8 mouse cellular contexts compared by ENCODE assay signal in genomic region chr5:121383857-121384756, GRCm38 (mm10). TPM values are rescaled to one million over a fixed set of nuclear protein-coding genes. Genes with fewer than 3 reads are reported as not detected.
DNase-seq lines count a peak whose midpoint lies in the region; ATAC-seq and TF ChIP-seq lines count a peak whose summit lies in the region.

No protein-coding gene starts in this region.

- peak; percentile 100 for TF ChIP-seq EP300 in CH12.LX (IDR thresholded peaks at IDR 0.05; ENCODE audit: low read length)
- no peak for TF ChIP-seq EP300 in liver, embryonic 14.5 days (IDR thresholded peaks at IDR 0.05; ENCODE audit: low read depth)

- peak overlapping the region; percentile 85 for H3K27ac ChIP-seq in CH12.LX (ENCODE audit: insufficient read depth, low read depth)
- H3K27ac ChIP-seq in forebrain, postnatal 0 days (ENCODE audit: low read depth, low read length): peak overlapping the region; percentile 86; the same call in 1 of the 2 replicates
- H3K27ac ChIP-seq in liver, embryonic 14.5 days: peak overlapping the region; percentile 86
- peak overlapping the region; percentile 98 for H3K27ac ChIP-seq in small intestine, adult 2 months (ENCODE audit: insufficient read depth, low read depth, low read length)

- peak overlapping the region; percentile 82 for H3K9ac ChIP-seq in CH12.LX (ENCODE audit: insufficient read depth, low read depth)
- H3K9ac ChIP-seq in forebrain, postnatal 0 days: peak overlapping the region; percentile 89
- peak overlapping the region; percentile 77 for H3K9ac ChIP-seq in liver, embryonic 14.5 days (replicated peaks)

- peak; percentile 40 for DNase-seq in gastrocnemius, adult 18-20 months (ENCODE audit: low spot score)
- DNase-seq in gastrocnemius, postnatal 25 days: no peak
- peak; percentile 79 for DNase-seq in CH12.LX (ENCODE audit: extremely low read depth)
- peak; percentile 49 for DNase-seq in forebrain, postnatal 0 days
- DNase-seq in liver, embryonic 14.5 days (ENCODE audit: low read depth in 3 of 3, low spot score in 3 of 3): no peak
- DNase-seq in left cerebral cortex, postnatal 14 days (ENCODE audit: low spot score in 2 of 2): no peak

- no peak for TF ChIP-seq RAD21 in CH12.LX (IDR thresholded peaks at IDR 0.05; ENCODE audit: low read depth, low read length)

- ATAC-seq in forebrain, postnatal 0 days: no peak
- ATAC-seq in liver, embryonic 14.5 days (ENCODE audit: insufficient read depth): no peak
- no peak for ATAC-seq in cerebellum, adult (ENCODE audit: insufficient number of reproducible peaks, low FRiP score, low TSS enrichment)

- H3K79me2 ChIP-seq in CH12.LX (replicated peaks; ENCODE audit: control insufficient read depth, extremely low read depth, insufficient read depth, poor library complexity, severe bottlenecking): peaks cover 19% of the 10 kb centered on the region

- 26% methylated on average over 10 of the region's 10 CpGs for WGBS in forebrain, postnatal 0 days
- WGBS in liver, embryonic 14.5 days (ENCODE audit: insufficient replicate concordance): 58% methylated on average over 10 of the region's 10 CpGs
- 5% methylated on average over 10 of the region's 10 CpGs for WGBS in small intestine, adult 2 months

- no peaks in the 10 kb centered on the region for H3K27me3 ChIP-seq in CH12.LX (replicated peaks)
- no peaks in the 10 kb centered on the region for H3K27me3 ChIP-seq in forebrain, postnatal 0 days (ENCODE audit: insufficient read depth, low read length)
- H3K27me3 ChIP-seq in liver, embryonic 14.5 days (ENCODE audit: control insufficient read depth, insufficient read depth, low read length): no peaks in the 10 kb centered on the region; the same call in 1 of the 2 replicates
- H3K27me3 ChIP-seq in small intestine, adult 2 months (ENCODE audit: control insufficient read depth, insufficient read depth, low read length): no peaks in the 10 kb centered on the region

- H3K4me3 ChIP-seq in CH12.LX (replicated peaks in 1 of 3; ENCODE audit: low read depth in 2 of 3, low read length in 2 of 3, poor library complexity in 1 of 3): peak overlapping the region; percentile 62 to 98 (median 83)
- H3K4me3 ChIP-seq in forebrain, postnatal 0 days (ENCODE audit: low read depth, low read length): peak overlapping the region; percentile 86
- peak overlapping the region; percentile 74 to 88 for H3K4me3 ChIP-seq in liver, embryonic 14.5 days (ENCODE audit: insufficient read depth in 1 of 2, low read depth in 2 of 2, low read length in 2 of 2)
- H3K4me3 ChIP-seq in small intestine, adult 2 months (ENCODE audit: low read depth, low read length): peak overlapping the region; percentile 71; the same call in 1 of the 2 replicates

- dilution Hi-C loops in CH12.LX (cut with MboI; ENCODE audit: extremely low pct_ligation_motif_present, extremely low pct_unique_long_range_greater_than_20kb, low sequenced_read_pairs): no loop called here

- no peak for TF ChIP-seq POLR2A in CH12.LX (IDR thresholded peaks at IDR 0.05; ENCODE audit: low read depth, low read length)
- no peak for TF ChIP-seq POLR2A in small intestine, adult 2 months (IDR thresholded peaks at IDR 0.05; ENCODE audit: low read depth, low read length)

- no peak for TF ChIP-seq CTCF in CH12.LX (conservative IDR thresholded peaks at IDR 0.05 in 1 of 2, IDR thresholded peaks at IDR 0.05 in 1 of 2; ENCODE audit: low read depth in 2 of 2, low read length in 2 of 2)
- no peak for TF ChIP-seq CTCF in forebrain, postnatal 0 days (IDR thresholded peaks at IDR 0.05; ENCODE audit: low read depth)
- TF ChIP-seq CTCF in liver, embryonic 14.5 days (IDR thresholded peaks at IDR 0.05; ENCODE audit: low read depth): no peak
- no peak for TF ChIP-seq CTCF in small intestine, adult 2 months (IDR thresholded peaks at IDR 0.05; ENCODE audit: extremely low read depth, insufficient read length, insufficient replicate concordance, low read depth, low read length)

- intact Hi-C loops in left cerebral cortex, postnatal 14 days (cut with DNase I): no loop called here

- peaks cover 7% of the 10 kb centered on the region for H3K9me3 ChIP-seq in CH12.LX (replicated peaks; ENCODE audit: low read length)
- H3K9me3 ChIP-seq in forebrain, postnatal 0 days (ENCODE audit: low read length): no peaks in the 10 kb centered on the region
- H3K9me3 ChIP-seq in liver, embryonic 14.5 days (ENCODE audit: control insufficient read depth, low read length): no peaks in the 10 kb centered on the region

- in situ Hi-C loops in CH12.LX (cut with MboI; ENCODE audit: low pct_ligation_motif_present, low pct_unique_long_range_greater_than_20kb, low sequenced_read_pairs): loop anchor here (5.0 kb wide), 1 partner anchor 87 kb away; no protein-coding TSS in a partner anchor

- peaks cover 11 to 30% of the 10 kb centered on the region in 2 experiments for H3K4me1 ChIP-seq in CH12.LX (ENCODE audit: control insufficient read depth in 1 of 2, insufficient read depth in 2 of 2)
- H3K4me1 ChIP-seq in forebrain, postnatal 0 days (ENCODE audit: insufficient read depth): no peaks in the 10 kb centered on the region
- peaks cover 8 to 9% of the 10 kb centered on the region in 2 experiments for H3K4me1 ChIP-seq in liver, embryonic 14.5 days (replicated peaks; ENCODE audit: control insufficient read depth in 2 of 2, insufficient read depth in 2 of 2, low read length in 1 of 2)
- peaks cover 6% of the 10 kb centered on the region; the same call in 1 of the 2 replicates for H3K4me1 ChIP-seq in small intestine, adult 2 months (ENCODE audit: control insufficient read depth, insufficient read depth, insufficient read length, low read length)

- H3K36me3 ChIP-seq in CH12.LX (replicated peaks in 1 of 2; ENCODE audit: control insufficient read depth in 1 of 2, insufficient read depth in 1 of 2, low read length in 1 of 2): peaks cover 31 to 40% of the 10 kb centered on the region in 2 experiments
- peaks cover 30% of the 10 kb centered on the region for H3K36me3 ChIP-seq in forebrain, postnatal 0 days (ENCODE audit: insufficient read depth)
- no peaks in the 10 kb centered on the region; the same call in 1 of the 2 replicates for H3K36me3 ChIP-seq in liver, embryonic 14.5 days (replicated peaks; ENCODE audit: control insufficient read depth, insufficient read depth, low read depth)
- peaks cover 33% of the 10 kb centered on the region for H3K36me3 ChIP-seq in small intestine, adult 2 months (ENCODE audit: control insufficient read depth, insufficient read depth, low read length)

- peak overlapping the region; percentile 82 for H3K4me2 ChIP-seq in CH12.LX (ENCODE audit: insufficient read depth, low read depth, poor library complexity, severe bottlenecking)
- peak overlapping the region; percentile 59 for H3K4me2 ChIP-seq in forebrain, postnatal 0 days (ENCODE audit: low read depth)
- H3K4me2 ChIP-seq in liver, embryonic 14.5 days (ENCODE audit: low read depth): peak overlapping the region; percentile 90

TF ChIP-seq in CH12.LX, 34 proteins besides CTCF, POLR2A, EP300 and RAD21 (continues in another document):
- TF ChIP-seq HCFC1 (IDR thresholded peaks at IDR 0.05; ENCODE audit: low read depth, low read length): peak; percentile 41; the same call in 1 of the 2 replicates
- no peak for TF ChIP-seq ZC3H11A (IDR thresholded peaks at IDR 0.05; ENCODE audit: low read depth, low read length)
- peak; percentile 91 for TF ChIP-seq JUN (IDR thresholded peaks at IDR 0.05; ENCODE audit: insufficient read depth, low read depth, low read length)
- peak; percentile 99 for TF ChIP-seq ETS1 (conservative IDR thresholded peaks at IDR 0.05; ENCODE audit: low read depth, low read length)
- TF ChIP-seq CHD2 (IDR thresholded peaks at IDR 0.05; ENCODE audit: low read length): peak; percentile 84
- peak; percentile 96 for TF ChIP-seq JUND (conservative IDR thresholded peaks at IDR 0.05; ENCODE audit: low read depth, low read length)
- 0 out of 2 replicates have a peak, but pooled peaks have one; percentile 47 for TF ChIP-seq TBP (conservative IDR thresholded peaks at IDR 0.05; ENCODE audit: low read depth, low read length)
- no peak for TF ChIP-seq USF2 (conservative IDR thresholded peaks at IDR 0.05; ENCODE audit: low read depth, low read length)
- peak; percentile 100 for TF ChIP-seq IRF4 (IDR thresholded peaks at IDR 0.05; ENCODE audit: low read depth, low read length)
- peak; percentile 40; the same call in 1 of the 2 replicates for TF ChIP-seq BHLHE40 (IDR thresholded peaks at IDR 0.05; ENCODE audit: low read depth, low read length)
- TF ChIP-seq E2F4 (IDR thresholded peaks at IDR 0.05; ENCODE audit: insufficient replicate concordance, low read depth, low read length): no peak
- peak; percentile 76; the same call in 1 of the 2 replicates for TF ChIP-seq CHD1 (IDR thresholded peaks at IDR 0.05; ENCODE audit: low read depth, low read length)
- peak; percentile 87 for TF ChIP-seq MXI1 (IDR thresholded peaks at IDR 0.05; ENCODE audit: low read depth, low read length)
- TF ChIP-seq ELF1 (IDR thresholded peaks at IDR 0.05; ENCODE audit: low read depth, low read length): peak; percentile 72

RNA-seq across cellular contexts. Expression of gene Trafd1, which starts 1.3 kb away (rescaled TPM):
- 10 to 100 TPM; 45.9 to 48.0 TPM for total RNA-seq in gastrocnemius, adult 18-20 months (2021)
- 10 to 100 TPM; 29.2 to 33.2 TPM for total RNA-seq in gastrocnemius, postnatal 25 days (2021)
- total RNA-seq in CH12.LX (2012; rRNA removed) (41.8 and 42.3 TPM in 2 replicates), CH12.LX (2014; rRNA removed) (31.7 and 34.0 TPM in 2 replicates)
- polyA plus RNA-seq in CH12.LX (2012; ENCODE audit: insufficient read length, low read depth): 52.8 and 52.9 TPM in 2 replicates
- total RNA-seq in forebrain, postnatal 0 days (2014; rRNA removed): 131 and 141 TPM in 2 replicates
- polyA plus RNA-seq in forebrain, postnatal 0 days (2015; fragmentation: Nextera tagmentation; extraction: Ambion mirVana): 123 and 124 TPM in 2 replicates
- 17.8 and 18.4 TPM in 2 replicates for polyA plus RNA-seq in liver, embryonic 14.5 days (2012; rRNA removed)
- polyA plus RNA-seq in liver, embryonic 14.5 days (2014; fragmentation: Nextera tagmentation; extraction: Ambion mirVana): 16.6 and 17.1 TPM in 2 replicates
- 39.1 and 108 TPM in 2 replicates for polyA plus RNA-seq in small intestine, adult 2 months (2012; rRNA removed)
- total RNA-seq in left cerebral cortex, postnatal 14 days (2021): 10 to 100 TPM; 90.1 to 95.7 TPM

RNA-seq across cellular contexts. Expression of gene Naa25, which starts 13.6 kb away (rescaled TPM):
- total RNA-seq in gastrocnemius, adult 18-20 months (2021): 10 to 100 TPM; 25.9 to 29.7 TPM
- 10 to 100 TPM; 23.2 to 23.8 TPM for total RNA-seq in gastrocnemius, postnatal 25 days (2021)
- total RNA-seq in CH12.LX (2012; rRNA removed): 41.3 and 44.1 TPM in 2 replicates
- 53.1 and 59.7 TPM in 2 replicates for total RNA-seq in CH12.LX (2014; rRNA removed)
- polyA plus RNA-seq in CH12.LX (2012; ENCODE audit: insufficient read length, low read depth): 60.3 and 66.0 TPM in 2 replicates
- total RNA-seq in forebrain, postnatal 0 days (2014; rRNA removed): 39.4 and 45.9 TPM in 2 replicates
- 33.7 and 44.1 TPM in 2 replicates for polyA plus RNA-seq in forebrain, postnatal 0 days (2015; fragmentation: Nextera tagmentation; extraction: Ambion mirVana)
- polyA plus RNA-seq in liver, embryonic 14.5 days (2012; rRNA removed): 6.2 and 8.8 TPM in 2 replicates
- 18.5 and 23.6 TPM in 2 replicates for polyA plus RNA-seq in liver, embryonic 14.5 days (2014; fragmentation: Nextera tagmentation; extraction: Ambion mirVana)
- 1.7 and 3.2 TPM in 2 replicates for polyA plus RNA-seq in small intestine, adult 2 months (2012; rRNA removed)
- 10 to 100 TPM; 45.8 to 48.0 TPM for total RNA-seq in left cerebral cortex, postnatal 14 days (2021)

Comparison
In these comparisons a context has a peak if more than half of its experiments do, and no peak if none do; other contexts are left out.
1. DNase-seq: peak in gastrocnemius, adult 18-20 months (single experiment), CH12.LX (single experiment) and forebrain, postnatal 0 days (single experiment); none in gastrocnemius, postnatal 25 days (single experiment), liver, embryonic 14.5 days (0 of 3) and left cerebral cortex, postnatal 14 days (0 of 2).
2. Peak in every context shown above with its lines, with median percentiles within 50 percentile points of each other: H3K27ac ChIP-seq, H3K4me2 ChIP-seq, H3K4me3 ChIP-seq and H3K9ac ChIP-seq.